Mouse (Mus musculus): Measurements from ENCODE around the gene Cox8a. TPM values are rescaled to one million over a fixed set of nuclear protein-coding genes. Genes with fewer than 3 reads are reported as not detected.

Cox8a gene
- total RNA-seq, 2 experiments from 2014 or later: 1,005 to 1,597 TPM

GRCm38 (mm10) chr19:7187157-7187556 lies 30.3 kb downstream of the Cox8a start:
- DNase-seq (ENCODE audit: low spot score in 2 of 2): no peak

- DNase-seq (ENCODE audit: low spot score in 2 of 2): no peak
These were observed 31.6 kb downstream of the Cox8a start for GRCm38 (mm10) chr19:7185715-7186291.

DNA sequence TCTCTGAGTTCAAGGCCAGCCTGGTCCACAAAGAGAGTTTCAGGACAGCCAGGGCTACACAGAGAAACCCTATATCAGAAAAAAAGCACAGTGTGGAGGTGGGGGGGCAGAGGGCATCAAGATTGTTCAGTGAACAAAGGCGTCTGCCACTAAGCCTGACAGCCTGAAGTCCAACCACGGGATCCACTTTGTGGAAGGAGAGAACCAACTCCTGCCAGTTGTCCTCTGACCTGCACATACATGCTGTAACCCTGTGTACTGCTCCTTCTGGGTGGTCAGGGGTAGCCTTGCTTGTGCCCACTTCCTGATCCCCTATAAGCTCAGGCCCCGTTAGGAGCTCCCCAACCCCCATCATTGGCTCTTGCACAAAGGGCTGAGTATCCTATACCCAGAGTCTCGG lies 32.4 kb downstream of the Cox8a start:
- no peak for DNase-seq (ENCODE audit: low spot score in 2 of 2)

- DNase-seq (ENCODE audit: low spot score in 2 of 2): no peak
These were observed 34.0 kb downstream of the Cox8a start for GRCm38 (mm10) chr19:7183419-7183818.

- DNase-seq (ENCODE audit: low spot score in 2 of 2): peak in 1 of 2 experiments; percentile 48
These were observed 35.0 kb downstream of the Cox8a start for GRCm38 (mm10) chr19:7182273-7182949.

DNA sequence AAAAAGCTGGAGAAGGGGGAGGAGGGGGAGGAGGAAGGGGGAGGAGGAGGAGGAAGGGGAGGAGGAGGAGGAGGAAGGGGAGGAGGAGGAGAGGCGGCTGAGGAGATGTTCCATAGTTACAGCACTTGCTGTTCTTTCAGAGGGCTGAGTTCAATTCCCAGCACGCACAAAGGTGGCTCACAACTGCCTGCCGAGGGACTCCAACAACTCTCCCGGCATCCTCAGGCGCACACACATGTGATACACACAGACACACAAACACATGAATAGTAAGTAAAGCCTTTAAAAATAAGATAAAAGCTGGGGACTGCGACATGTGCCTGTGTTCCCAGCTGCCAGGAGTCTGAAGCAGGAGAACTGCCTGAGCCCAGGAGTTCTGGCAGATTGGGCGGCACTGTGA lies 35.9 kb downstream of the Cox8a start:
- DNase-seq (ENCODE audit: low spot score in 2 of 2): no peak

DNA sequence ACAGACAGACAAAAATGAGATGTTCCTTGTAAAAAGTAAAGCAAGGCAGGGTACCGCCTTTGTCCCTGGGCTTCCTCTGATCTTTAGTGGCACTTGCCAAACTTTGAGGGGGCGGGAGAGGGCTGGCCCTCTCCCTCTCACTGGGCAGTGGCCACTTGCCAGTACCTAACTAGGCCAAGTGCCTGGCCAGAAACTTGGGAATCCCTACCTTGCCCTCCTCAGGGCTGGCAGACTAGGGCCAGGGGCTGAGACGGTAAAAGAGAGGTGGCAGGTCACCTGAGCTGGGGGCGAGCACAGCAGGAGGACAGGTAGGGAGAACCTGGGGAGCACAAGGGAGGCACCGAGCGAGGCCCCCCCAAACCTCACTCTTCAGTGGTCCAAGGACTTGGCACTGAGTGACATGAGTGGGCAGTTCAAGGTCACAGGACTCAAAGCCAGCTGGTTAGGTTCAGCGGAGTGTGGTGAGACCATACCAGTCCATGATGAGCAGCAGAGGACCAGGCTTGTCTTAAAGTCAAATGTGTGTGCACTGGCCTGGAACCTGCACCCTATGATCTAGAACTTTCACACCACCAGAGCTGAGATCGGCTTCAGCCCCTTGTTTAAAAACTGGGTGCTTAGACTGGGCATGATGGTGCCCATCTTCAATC lies 36.5 kb downstream of the Cox8a start:
- DNase-seq (ENCODE audit: low spot score in 2 of 2): no peak

DNA sequence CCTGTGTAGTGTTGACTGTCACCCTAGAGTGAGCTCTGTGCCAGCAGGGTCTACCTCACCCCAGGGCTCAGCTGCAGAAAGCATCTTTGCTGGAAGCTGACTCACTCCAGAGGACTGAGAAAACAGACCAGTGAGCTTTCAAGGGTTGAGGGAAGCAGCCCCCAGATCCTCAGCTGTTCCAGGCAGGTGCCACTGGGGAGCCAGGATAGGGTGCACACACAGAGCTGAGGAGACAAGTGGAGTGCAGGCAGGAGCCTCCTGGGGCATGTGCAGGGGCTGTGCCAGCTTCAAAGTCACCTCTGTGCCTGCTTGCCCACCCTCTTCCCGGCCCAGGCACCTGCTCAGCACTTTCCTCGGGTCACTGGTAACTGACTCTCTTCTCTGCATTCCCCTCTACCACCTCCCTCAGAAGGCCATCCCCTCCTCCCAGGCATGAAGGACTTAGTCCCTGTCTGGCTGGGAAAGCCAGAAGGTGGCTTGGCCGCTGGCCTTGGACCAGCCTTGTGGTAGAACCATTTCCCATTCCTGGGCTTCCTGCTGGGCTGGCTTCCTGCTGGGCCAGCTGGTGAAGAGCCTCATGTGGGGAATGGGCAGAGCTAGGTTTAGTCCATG lies 38.5 kb downstream of the Cox8a start:
- no peak for DNase-seq (ENCODE audit: low spot score in 2 of 2)

DNA sequence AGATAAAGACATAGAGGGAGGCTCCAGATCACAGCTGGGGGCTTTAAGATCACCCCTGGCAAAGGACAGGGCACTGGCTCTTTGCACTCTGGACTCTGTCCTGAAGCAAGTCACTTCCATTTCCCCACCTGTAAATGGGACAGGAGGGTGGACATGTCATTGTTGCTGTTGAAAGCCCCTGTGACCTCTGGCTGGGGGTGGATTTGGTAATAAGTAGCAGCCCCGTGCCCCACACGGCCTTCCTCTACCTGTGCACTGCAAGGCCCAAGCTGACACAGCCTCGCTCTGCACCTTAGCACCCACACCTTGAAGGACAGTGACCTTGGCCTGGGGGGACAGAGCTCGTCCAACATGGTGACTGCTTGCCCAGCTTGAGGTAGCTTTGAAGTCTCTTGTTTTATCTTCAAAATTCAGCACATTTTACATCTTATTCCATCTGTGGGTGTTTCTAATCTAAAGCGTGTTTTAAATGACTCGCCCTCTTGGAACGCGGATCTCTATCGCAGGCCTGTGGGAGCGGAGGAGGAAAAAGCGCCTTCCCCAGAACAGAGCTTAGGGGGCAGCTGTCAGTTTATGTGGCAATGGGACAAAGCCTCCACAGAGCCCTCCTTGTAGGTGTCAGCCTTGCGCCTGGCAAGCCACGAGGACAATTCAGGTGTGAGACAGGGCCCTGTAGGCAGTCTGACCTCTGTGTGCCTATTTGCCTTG lies 39.5 kb downstream of the Cox8a start:
- no peak for DNase-seq (ENCODE audit: low spot score in 2 of 2)

DNA sequence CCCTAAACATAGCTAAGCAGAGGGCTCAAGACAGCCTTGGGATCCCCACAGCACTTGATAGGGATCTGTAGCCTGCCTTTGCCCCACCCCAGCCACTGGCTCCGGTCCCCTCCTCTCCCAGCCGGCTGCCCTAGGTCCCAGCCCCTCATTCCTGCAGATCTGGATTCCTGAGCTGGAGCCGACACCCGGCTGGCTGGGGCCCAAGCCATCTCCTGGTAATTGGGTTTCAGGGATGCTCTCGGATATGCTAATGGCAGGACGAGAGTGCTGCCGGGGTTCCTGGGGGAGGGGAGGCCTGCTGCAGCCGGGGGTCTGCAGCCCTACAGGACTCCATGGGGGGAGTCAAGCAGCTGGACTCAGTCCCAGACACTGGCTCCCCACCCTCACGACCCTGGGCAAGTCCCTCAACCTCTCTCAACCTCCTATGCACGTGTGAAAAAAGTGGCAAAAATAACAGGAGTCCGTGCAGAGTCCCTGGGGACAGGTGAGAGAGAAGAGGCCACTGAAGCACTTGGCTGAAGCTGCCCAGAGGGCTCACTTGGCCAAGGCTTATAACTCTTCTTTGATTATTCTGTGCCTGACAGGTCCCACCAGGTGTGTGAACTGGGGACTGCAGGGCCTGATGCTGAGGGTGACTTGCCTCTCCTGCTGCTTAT lies 41.2 kb downstream of the Cox8a start:
- no peak for DNase-seq (ENCODE audit: low spot score in 2 of 2)

DNA sequence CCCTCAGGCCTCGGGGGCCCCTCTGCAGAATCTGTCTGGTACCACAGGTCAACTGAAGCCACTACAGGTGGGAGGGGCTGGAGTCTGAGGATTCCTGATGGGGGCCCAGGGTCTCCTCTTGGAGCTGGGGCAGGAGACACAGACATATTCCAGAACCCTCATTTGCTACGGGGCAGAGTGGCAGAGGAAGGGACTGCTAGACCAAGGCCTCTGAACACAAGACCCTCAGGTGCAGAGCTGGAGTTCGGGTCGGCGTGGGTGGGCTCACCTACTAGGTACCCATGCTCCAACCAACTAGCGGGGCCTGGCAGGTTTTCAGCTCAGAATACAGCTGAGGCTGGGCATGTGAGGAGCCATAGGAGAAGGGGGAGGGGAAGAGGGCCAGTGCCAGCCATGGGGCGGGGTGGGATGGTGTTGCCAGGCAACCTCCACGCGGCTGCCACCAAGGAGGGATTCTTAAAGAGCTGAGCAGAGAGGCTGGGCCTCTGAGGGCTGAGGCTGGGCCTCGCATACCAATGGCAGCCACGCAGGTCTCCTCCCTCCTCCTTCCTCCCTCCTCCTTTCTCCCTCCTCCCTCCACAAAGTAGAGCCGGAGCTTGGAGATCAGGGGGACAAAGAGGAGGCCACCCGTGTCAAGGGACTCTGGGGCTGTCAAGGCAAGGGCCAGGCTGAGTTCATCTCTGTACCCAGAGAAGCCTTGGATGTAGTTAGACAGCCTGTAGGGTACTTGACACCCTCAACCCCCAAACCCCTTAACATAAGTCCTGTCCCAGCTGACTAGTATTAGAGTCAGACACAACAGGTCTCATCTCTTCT lies 45.2 kb downstream of the Cox8a start:
- no peak for DNase-seq (ENCODE audit: low spot score in 2 of 2)

DNA sequence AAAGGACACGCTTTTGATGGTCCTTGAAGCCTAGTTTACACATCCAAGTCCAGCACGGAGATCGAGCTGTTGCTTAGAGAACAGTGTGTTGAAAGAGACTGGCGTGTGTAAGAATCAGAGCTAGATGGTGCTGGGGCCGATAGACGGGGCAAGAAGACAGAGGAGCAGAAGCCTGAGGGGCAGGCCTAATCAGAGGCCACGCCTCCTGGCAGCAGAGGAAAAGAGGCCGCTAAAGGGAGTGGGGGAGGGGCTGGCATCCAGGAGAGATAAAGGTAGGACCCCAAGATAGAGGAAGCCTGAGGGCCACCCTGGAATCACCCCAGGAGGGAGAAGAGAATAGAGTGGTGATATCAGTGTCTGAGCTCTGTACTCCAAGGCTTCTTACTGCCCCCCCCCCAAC lies 46.0 kb downstream of the Cox8a start:
- no peak for DNase-seq (ENCODE audit: low spot score in 2 of 2)

- DNase-seq (ENCODE audit: low spot score in 2 of 2): no peak
These were observed 46.5 kb downstream of the Cox8a start for GRCm38 (mm10) chr19:7170916-7171315.

DNA sequence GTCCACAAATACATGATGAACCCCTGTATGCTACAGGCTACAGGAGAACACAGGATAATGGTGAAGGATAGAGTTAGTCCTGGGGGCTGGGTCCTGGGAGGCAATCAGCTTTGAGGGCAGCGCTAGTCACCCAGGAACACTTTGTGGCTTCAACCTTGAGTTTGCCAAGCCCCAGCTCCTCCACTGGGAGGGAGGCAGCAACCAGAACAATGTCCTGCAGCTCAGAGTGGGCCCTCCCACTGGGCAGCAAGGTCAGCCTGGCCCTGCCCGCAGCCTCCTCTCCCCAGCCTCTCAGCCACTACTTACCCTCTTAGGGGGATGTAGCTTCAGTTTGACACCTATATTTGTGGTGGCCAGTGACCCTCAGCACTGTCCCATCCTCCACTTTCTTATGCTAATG lies 49.0 kb downstream of the Cox8a start:
- no peak for DNase-seq (ENCODE audit: low spot score in 2 of 2)

DNA sequence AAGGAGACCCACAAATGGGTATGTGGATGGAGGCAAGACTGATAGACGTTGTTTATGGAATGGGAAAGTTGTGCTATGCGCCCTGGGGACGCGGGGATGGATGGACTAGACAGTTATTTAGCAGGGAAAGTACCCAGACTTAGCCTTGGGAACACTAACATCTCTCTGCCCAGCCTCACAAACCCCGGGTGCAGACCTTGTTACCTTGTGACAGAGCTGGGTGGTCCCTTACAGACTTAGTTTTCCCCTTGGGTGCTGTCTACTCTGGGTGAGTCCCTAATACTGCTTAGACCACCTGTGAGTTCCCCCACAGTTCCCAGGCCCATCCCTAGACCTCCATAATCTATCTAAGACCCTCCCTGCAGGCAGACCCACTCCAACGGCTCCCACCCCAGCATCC lies 50.6 kb downstream of the Cox8a start:
- no peak for DNase-seq (ENCODE audit: low spot score in 2 of 2)

GRCm38 (mm10) chr19:7166200-7166711 lies 51.2 kb downstream of the Cox8a start:
- no peak for DNase-seq (ENCODE audit: low spot score in 2 of 2)

DNA sequence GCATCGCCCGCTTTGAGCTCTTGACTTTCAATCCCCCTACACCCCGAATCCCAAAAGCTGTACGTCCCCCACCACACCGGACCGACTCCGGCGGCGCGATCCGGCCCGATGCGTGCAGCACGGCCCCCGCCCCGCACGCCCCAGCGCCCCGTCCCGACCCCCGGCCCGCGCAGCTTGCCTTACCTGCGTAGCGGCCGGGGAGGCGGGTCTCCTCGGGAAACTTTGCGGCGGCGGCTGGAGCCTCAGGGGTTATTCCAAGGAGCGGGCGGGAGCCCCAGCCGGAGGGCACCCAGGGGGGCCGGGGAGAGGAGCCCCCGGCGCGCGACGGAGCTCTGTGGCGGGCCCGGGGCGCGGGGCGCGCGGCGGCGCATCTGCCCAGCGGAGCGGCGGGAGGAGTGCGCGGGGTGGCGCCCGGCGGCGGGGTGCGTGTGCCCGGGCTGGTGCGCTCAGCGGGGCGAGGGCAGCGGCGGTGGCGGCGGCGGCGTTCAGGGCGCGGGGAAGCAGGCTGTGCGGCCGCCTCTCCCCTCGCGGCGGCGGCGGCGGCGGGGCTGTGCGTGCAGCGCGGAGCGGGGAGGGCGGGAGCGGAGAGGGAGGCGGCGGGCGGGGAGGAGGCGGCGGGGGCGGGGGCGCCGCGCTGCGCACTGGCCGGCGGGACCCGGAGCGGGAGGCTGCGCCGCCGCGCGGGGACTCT lies 51.8 kb downstream of the Cox8a start:
- peak; percentile 43 to 61 for DNase-seq (ENCODE audit: low spot score in 2 of 2)
